Mouse (Mus musculus) Patski (cell line): ENCODE data around the gene Rhox11. TPM values are rescaled to one million over a fixed set of nuclear protein-coding genes. Genes with fewer than 3 reads are reported as not detected.
"Not testable (repeated sequence)": the region's sequence is repeated elsewhere in the genome, so short reads cannot be mapped to it uniquely, and the experiment has no call there.

ENCODE experiments used
- ATAC-seq: fragments of 100-300 bp; one replicate; pipeline ENCODE4 v1.8.0; 2021
- CTCF ChIA-PET: fragments of 350-600 bp; sonication (Branson Sonifier 250); formaldehyde crosslinking; loops from one replicate; lab custom pipeline; 2022; ENCODE audit warnings: inconsistent platforms; lab: Charles Lee
- POLR2A ChIA-PET: fragments of 350-600 bp; sonication (Branson Sonifier 250); formaldehyde crosslinking; loops from one replicate; lab custom pipeline; 2022; ENCODE audit warnings: antibody characterized with exemption, inconsistent platforms; lab: Charles Lee
- DNase-seq: peaks from one replicate; pipeline ENCODE4 v3.0.0-alpha.2; 2011; ENCODE audit warnings: low read depth, low spot score
- H3K27me3 ChIP-seq: fragments of 371-371 bp; one replicate; pipeline ENCODE4 v1.5.1; 2021
- CTCF ChIP-seq: fragments of 100-300 bp; IDR thresholded peaks from one replicate; pipeline ENCODE4 v1.5.1; 2021
- in situ Hi-C: fragments of 300-500 bp; cut with MboI; formaldehyde crosslinking; loops from 3 replicates; pipeline ENCODE4 v1.11.1; 2018; ENCODE audit warnings: low pct_unique_long_range_greater_than_20kb, mixed read lengths
- polyA plus RNA-seq: library from polyadenylated mRNA; unstranded; gene quantifications from one replicate; pipeline ENCODE4 v1.2.3, GENCODE M21; 2021

Rhox11 gene
- not detected for polyA plus RNA-seq

DNA sequence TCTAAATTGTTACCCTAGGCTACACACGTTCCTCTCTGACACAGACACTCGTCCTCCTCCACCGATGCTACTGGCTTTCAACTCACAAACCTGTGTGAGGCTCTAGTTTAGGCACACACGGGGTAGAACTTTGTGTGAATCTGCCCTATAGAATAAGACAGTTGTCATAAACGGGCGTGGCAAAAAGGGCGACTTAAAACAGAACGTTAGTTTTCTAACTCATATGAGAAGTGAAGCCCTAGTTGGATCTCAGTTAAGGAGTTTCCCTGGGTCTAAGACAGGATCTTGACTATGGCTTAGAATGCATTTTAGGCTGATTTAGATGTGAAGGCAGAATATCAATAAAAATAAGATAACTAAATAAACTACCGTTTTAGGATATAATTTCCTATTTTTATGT, at the start of gene Rhox11:
Gene Rhox11 (minus strand): TSS at position 101 of the 400 bp plus-strand sequence.
- in situ Hi-C loops, result no loop called here
- CTCF ChIA-PET, result no interaction called here
- DNase-seq (no peak), ATAC-seq (no peak)
- H3K27me3 ChIP-seq, result peaks cover 53% of the 10 kb centered on the region
- POLR2A ChIA-PET, result no interaction called here
- no peak for TF ChIP-seq CTCF

DNA sequence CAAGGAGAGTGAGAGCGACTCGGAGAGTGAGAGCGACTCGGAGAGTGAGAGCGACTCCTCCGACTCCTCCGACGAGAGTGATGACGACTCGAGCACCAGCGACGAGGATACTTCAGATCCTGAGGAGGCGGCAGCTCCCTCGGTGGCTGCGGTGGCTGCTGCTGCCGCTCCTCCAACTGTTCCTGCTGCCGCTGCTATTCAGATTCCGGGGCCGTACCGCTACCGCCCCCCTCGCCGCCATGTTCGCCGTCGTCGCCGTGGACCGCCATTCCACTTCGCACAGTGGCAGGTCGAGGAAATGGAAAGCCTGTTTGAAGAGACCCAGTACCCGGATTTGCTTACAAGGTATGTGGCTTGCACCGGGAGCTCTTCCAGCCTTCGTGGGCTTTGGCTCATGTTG, 36.5 kb upstream of the Rhox11 start:
- ChIA-PET CTCF (no interaction called here), POLR2A (no interaction called here)
- no peak for TF ChIP-seq CTCF
- DNase-seq, result no peak
- in situ Hi-C loops, result no loop called here
- no peaks in the 10 kb centered on the region for H3K27me3 ChIP-seq
- ATAC-seq, result no peak

DNA sequence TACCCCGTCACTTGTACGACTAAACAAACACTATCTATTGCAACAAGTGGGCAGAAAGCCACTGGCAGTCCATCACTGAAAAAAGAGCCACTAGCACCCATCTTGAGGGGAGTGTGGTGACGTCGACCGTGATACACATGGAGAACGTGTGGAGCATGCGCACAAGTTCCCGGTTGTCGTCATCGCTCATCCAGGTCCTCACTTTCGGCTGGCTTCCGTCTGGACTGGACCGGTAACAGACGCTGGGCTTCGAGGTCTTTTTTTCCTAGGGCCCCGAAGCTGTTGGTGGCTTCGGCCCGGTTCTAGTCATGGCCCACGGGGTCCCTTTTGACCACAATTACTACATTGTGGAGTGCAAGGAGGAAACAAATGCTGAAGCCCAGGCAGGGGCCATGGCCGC, 36.0 kb upstream of the Rhox11 start, which contains the start of gene Rhox13:
Gene Rhox13 (plus strand): TSS at position 238 of the 400 bp plus-strand sequence.
- ChIA-PET CTCF (no interaction called here), POLR2A (no interaction called here)
- in situ Hi-C loops, result no loop called here
- DNase-seq (no peak), ATAC-seq (no peak)
- TF ChIP-seq CTCF, result no peak
- H3K27me3 ChIP-seq, result no peaks in the 10 kb centered on the region

DNA sequence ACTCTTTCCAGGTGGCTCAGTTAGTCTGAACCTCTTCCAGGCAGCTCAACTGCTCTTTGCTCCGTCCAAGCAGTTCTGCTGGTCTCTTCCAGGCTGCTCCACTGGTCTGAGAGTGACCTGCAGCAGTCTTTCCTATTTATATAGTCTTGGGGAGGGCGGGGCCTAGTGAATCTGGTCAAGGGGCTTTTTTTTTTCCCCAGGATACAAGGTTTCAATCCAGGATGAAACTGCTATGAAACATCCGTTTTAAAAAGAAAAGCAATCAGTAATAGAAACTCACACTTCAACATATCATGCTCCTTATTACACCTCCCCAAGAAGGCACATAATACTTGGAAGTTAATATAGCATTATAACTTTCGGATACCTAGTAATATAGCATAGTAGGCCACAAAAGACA, 25.9 kb upstream of the Rhox11 start, which contains the start of gene Rhox12:
Gene Rhox12 (minus strand): TSS at position 101 of the 400 bp plus-strand sequence.
- no peak for TF ChIP-seq CTCF
- in situ Hi-C loops, result no loop called here
- ChIA-PET POLR2A (no interaction called here), CTCF (no interaction called here)
- peaks cover 20% of the 10 kb centered on the region for H3K27me3 ChIP-seq
- ATAC-seq, result no peak
- no peak for DNase-seq

DNA sequence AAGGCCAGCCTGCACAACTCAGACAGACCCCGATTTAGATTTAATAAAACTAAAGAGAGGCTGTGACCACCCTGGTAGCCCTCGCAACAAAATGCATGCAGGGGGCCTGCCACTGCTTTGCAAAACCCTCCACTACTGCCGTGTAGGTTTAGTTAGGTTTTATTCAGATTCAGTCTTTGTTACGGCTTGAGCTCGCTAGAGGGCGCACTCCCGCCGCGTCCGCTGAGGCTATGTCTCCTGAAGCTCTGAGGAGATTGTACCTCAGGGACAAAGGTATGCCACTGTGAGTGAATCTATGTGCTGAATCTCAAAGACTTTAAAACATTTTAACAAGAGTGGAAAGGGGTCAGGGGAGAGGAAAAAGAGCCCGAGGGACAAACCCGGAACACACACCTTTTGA, 715 bp downstream of the Rhox11 start:
- in situ Hi-C loops, result no loop called here
- ChIA-PET CTCF (interaction anchor here (1.7 kb wide), 1 partner anchor 16 kb away, joined by 3 read pairs; no protein-coding TSS in a partner anchor), POLR2A (no interaction called here)
- H3K27me3 ChIP-seq, result peaks cover 54% of the 10 kb centered on the region
- ATAC-seq (peak; percentile 65), DNase-seq (no peak)
- peak; percentile 81 for TF ChIP-seq CTCF

DNA sequence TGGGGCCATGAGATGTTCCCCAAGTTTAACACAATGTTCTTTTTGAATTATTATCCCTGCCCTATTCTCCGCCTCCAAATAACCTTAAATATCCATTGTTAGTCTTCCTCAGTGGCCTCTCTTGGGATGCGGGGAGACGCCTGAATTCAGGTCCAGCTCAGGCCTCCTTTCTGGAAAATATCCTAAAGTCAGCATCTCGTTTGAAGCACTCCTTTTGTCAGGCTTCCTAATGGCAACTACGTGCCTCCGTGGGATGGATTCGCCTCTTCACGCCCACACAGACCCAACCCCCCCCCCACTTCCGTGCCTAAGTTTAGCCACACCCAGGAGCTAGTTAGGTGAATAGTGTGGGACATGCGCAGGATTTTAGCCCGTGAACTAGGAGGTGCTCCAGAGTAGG, 18.8 kb downstream of the Rhox11 start, which contains the start of gene Rhox10:
Gene Rhox10 (plus strand): TSS at position 301 of the 400 bp plus-strand sequence.
- ChIA-PET CTCF (no interaction called here), POLR2A (no interaction called here)
- TF ChIP-seq CTCF, result no peak
- DNase-seq (no peak), ATAC-seq (no peak)
- peaks cover 9% of the 10 kb centered on the region for H3K27me3 ChIP-seq
- in situ Hi-C loops, result no loop called here

DNA sequence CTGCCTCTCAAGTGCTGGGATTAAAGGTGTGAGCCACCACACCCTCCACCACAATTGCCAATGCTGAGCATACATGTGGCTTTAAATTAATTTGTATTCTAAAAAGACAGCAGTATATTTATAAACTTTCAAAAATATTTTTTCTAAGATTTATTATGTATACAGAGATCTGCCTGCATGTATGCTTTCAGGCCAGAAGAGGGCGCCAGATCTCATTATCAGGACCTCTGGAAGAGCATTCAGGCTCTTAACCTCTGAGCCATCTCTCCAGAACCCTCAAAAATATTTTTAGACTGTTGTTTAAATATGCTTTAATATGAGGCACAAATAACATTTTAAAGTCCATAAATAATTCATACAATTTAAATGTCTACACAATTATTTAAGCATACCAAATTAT, 23.4 kb downstream of the Rhox11 start:
- peaks cover 21% of the 10 kb centered on the region for H3K27me3 ChIP-seq
- in situ Hi-C loops, result no loop called here
- no peak for DNase-seq
- TF ChIP-seq CTCF, result peak; percentile 82
- no peak for ATAC-seq
- POLR2A ChIA-PET, result no interaction called here
- CTCF ChIA-PET, result no interaction called here

DNA sequence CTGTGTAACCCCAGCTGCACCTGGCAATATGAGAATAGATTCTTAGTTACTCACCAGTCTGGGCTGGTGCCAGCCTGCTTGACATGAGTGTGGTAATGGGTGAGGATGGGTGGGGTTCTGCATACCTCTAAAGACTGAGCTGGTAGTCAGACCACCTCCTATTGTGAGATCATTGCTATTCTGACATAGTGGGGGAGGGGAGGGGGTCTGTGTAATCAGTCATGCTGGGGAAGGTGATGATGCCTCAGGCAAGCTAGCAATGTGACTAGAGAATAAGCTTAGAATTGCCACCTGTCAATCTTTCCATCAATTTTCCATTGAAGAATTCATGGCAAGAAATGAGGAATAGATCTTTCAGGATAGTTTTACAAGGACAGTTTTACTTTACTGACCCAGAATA, 41.9 kb downstream of the Rhox11 start, which contains the start of gene Btg1-ps2:
Gene Btg1-ps2 (minus strand): TSS at position 101 of the 400 bp plus-strand sequence.
- H3K27me3 ChIP-seq, DNase-seq, in situ Hi-C loops, CTCF ChIA-PET, ATAC-seq, POLR2A ChIA-PET: not testable (repeated sequence)

DNA sequence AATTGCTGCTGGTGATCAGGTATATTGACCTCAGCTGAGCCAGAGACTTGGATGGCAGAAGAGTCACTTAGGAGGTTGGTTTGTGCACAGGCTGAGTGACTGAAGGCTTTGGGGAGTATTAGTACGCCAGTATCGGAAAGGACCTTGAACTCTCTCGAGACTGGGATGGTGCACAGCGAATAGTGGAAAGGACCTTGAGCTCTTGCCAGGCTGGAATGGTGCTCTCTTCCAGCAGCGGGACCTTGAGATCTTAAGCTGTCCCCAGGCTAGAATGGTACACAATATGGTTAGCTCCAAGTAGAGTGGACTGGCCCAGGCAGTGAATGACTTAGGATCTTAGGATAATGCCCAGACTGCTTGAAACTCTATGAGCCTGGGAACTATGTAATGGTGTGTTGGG, 45.3 kb downstream of the Rhox11 start:
- CTCF ChIA-PET, result no interaction called here

DNA sequence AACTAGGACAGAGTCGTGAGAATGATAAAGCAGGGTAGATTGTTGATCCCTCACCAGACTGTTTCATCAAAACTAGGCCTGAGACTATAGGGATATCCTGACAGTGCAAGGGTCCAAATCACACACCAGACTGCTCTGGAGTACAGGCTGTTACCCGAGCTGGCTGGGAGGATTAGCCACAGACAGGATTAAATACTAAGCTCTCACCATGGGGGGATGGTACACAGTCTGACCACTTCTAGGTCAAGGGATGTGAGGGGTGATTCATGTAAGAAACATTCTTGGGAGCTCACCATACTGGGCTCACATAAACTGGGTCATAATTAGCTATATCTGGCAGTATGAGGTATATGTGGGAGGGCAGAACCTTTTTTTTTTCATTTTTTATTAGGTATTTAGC, 51.1 kb downstream of the Rhox11 start:
- DNase-seq (no peak), ATAC-seq (no peak)
- ChIA-PET CTCF (no interaction called here), POLR2A (no interaction called here)
- TF ChIP-seq CTCF, result no peak
- H3K27me3 ChIP-seq, result no peaks in the 10 kb centered on the region
- in situ Hi-C loops, result no loop called here

More for the DNA sequence above, 45.3 kb downstream of the Rhox11 start:
- in situ Hi-C loops, result no loop called here
- ATAC-seq (no peak), DNase-seq (no peak)
- no peak for TF ChIP-seq CTCF
- POLR2A ChIA-PET, result no interaction called here
- no peaks in the 10 kb centered on the region for H3K27me3 ChIP-seq

Other genes starting within 250 kb of the Rhox11 start
- gene Rhox8, start 206.2 kb downstream of the Rhox11 start, polyA plus RNA-seq, result not detected
- gene Rhox7b, start 187.9 kb downstream of the Rhox11 start, polyA plus RNA-seq, result not detected
- not detected for gene Rhox9, start 183.4 kb downstream of the Rhox11 start, polyA plus RNA-seq
- not detected for gene Btg1-ps1, start 66.3 kb downstream of the Rhox11 start, polyA plus RNA-seq
- gene Btg1-ps2, start 42.0 kb downstream of the Rhox11 start, polyA plus RNA-seq, result not detected
- gene Rhox10, start 18.7 kb downstream of the Rhox11 start, polyA plus RNA-seq, result not detected
- gene Rhox12, start 25.8 kb upstream of the Rhox11 start, polyA plus RNA-seq, result not detected
- not detected for gene Rhox13, start 36.1 kb upstream of the Rhox11 start, polyA plus RNA-seq
- gene Zbtb33, start 104.7 kb upstream of the Rhox11 start, polyA plus RNA-seq, result 24.9 TPM
- gene Tmem255a, start 167.3 kb upstream of the Rhox11 start, polyA plus RNA-seq, result 0.01 TPM
- not detected for gene Atp1b4, start 231.0 kb upstream of the Rhox11 start, polyA plus RNA-seq